Mouse (Mus musculus) B cell, adult 2 months (primary cell): ENCODE data around the gene Car2.

ENCODE experiments used
- DNase-seq, 2 experiments: peaks; one replicate each; pipeline ENCODE4 v3.0.0; 2022

Gene Car2

DNA sequence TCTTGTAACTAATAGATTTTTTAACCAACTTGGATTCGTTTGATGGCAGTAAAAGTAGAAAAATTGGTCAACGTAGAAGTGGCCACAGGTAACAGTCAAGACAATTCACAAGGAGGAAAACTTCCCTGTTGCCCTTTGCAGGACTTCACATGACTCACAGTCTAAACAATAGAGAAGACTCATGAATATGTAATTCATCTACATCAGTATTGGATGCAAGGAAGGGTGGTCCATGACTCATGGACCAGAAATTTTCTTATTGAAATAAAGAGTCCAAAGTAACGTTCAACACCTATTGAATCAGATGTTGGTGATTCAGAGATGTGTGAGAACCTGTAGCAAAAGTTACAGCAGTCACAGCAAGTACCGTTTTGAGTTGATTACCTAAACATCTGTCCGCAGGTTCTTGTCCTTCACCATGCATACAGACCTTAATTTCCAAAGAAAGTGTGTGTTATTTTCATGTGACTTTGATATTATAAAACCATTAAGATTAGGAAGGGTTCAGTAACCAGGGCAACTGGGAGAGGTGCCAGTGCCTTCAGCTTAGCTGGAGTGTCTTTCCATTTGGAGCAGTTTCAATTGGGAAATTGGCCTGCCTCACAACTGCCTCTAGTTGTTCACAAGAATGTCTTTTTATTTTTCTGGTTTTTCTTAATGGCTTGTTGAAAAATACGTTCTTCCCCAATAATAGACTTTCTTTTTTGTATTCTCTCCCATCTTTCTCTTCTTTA, 62.2 kb downstream of the Car2 start:
- DNase-seq, result no peak

DNA sequence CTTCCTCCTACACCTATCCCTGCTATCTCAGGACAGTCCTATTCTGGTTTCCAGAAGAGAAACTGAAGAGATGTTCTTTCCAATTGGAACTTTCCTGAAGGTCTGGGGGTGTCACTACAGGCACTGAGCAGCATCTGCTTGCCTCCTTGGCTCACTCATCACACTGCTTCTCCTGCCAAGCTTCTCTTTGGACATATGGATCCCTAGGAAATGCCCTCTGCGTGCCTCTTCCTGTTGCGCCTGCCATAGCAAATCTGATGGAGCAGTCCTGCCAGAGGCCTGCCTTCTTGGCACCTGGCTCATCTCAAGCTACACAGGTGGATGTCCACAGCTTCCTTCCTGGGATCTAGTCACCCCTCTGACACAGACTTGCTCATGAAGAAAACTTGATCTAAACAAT, 64.0 kb downstream of the Car2 start:
- DNase-seq, result no peak
